Mouse (Mus musculus) lung, embryonic 14.5 days (tissue): ENCODE data around the gene Ep400. TPM values are rescaled to one million over a fixed set of nuclear protein-coding genes. Genes with fewer than 3 reads are reported as not detected.
"Not testable (repeated sequence)": the region's sequence is repeated elsewhere in the genome, so short reads cannot be mapped to it uniquely, and the experiment has no call there.

Experiments used
- ATAC-seq: fragments of 200-750 bp; cut with Nextera tagmentation; 2 replicates; pipeline ENCODE4 v1.8.0; 2017; ENCODE audit warnings: mild to moderate bottlenecking, moderate TSS enrichment, moderate library complexity; ENCODE audit not compliant: insufficient read depth
- DNase-seq: peaks from one replicate; pipeline ENCODE4 v3.0.0-alpha.2; 2015
- H3K27ac ChIP-seq: fragments of 300-500 bp; sonication (generic); 2 replicates; pipeline ENCODE4 v1.5.1; 2014; ENCODE audit warnings: low read depth, mild to moderate bottlenecking, moderate library complexity
- H3K27me3 ChIP-seq: fragments of 300-500 bp; sonication (generic); 2 replicates; pipeline ENCODE4 v1.6.1; 2014; ENCODE audit warnings: low read length, control low read depth; ENCODE audit not compliant: insufficient read depth
- H3K36me3 ChIP-seq: fragments of 300-500 bp; sonication (generic); 2 replicates; pipeline ENCODE4 v1.6.1; 2014; ENCODE audit warnings: control low read depth; ENCODE audit not compliant: insufficient read depth
- H3K4me1 ChIP-seq: fragments of 300-500 bp; sonication (generic); 2 replicates; pipeline ENCODE4 v1.6.1; 2014; ENCODE audit warnings: antibody characterized with exemption, control low read depth; ENCODE audit not compliant: insufficient read depth
- H3K4me2 ChIP-seq: fragments of 300-500 bp; sonication (generic); 2 replicates; pipeline ENCODE4 v1.6.1; 2014; ENCODE audit warnings: mild to moderate bottlenecking
- H3K4me3 ChIP-seq: fragments of 300-500 bp; sonication (generic); 2 replicates; pipeline ENCODE4 v1.5.1; 2014; ENCODE audit warnings: low read depth, low read length
- H3K9ac ChIP-seq: fragments of 300-500 bp; sonication (generic); 2 replicates; pipeline ENCODE4 v1.6.1; 2014
- H3K9me3 ChIP-seq: fragments of 300-500 bp; sonication (generic); 2 replicates; pipeline ENCODE4 v1.6.1; 2016; ENCODE audit warnings: low read depth, low read length, control low read depth
- CTCF ChIP-seq: IDR thresholded peaks from 2 replicates; pipeline ENCODE4 v1.5.1; 2016; ENCODE audit warnings: antibody characterized with exemption, low read depth
- WGBS: fragments of 180-500 bp; shearing (Covaris S2); extraction: QIAGEN DNeasy Blood & Tissue Kit; methylation state at CpG from one replicate; pipeline ENCODE4 v1.1.7; 2014; 5-methylcytosine and 5-hydroxymethylcytosine counted together
- polyA plus RNA-seq: library from polyadenylated mRNA; unstranded; fragments of >200 nt; fragmentation: Nextera tagmentation; extraction: Ambion mirVana; gene quantifications from 2 replicates; pipeline ENCODE4 v1.2.1, GENCODE M21; 2014

The Ep400 gene
- polyA plus RNA-seq, 1 experiment from 2014 or later = 60.5 TPM

DNA sequence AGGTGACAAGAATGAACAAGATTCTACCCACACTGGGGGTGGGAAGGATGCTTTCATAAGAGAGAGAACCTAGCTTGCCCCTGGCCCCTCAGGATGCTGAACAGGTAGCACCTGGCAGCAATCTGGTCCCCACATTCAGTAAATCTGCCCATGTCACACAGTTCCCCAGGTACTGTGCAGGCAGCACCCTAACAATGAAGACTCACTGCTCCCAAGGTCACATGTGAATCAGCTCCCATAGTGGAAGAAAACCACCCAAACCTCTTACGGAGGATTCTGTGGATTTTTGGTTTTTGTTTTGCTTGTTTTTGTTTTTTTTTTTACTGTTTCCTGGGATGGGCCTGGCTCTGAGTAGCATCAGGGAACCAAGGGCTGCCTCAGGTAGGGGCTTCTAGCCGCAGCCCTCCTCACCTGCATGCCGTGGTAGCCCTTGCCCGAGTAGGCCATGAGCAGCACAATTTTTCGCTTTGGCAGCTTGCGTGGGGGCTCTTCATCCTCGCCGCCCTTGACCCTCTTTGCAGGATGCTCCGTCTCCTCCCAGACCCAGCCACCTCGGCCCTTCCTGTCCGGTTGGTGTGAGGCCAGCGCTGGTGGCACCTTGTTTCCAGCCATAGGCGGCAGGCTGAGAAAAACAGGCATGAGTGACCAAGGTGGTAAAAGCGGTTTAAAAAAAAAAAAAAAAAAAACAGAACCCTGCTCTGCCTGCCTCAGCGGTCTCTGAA is 8.9 kb upstream of the Ep400 start:
- Histone ChIP-seq H3K9ac (peak overlapping the region; percentile 80), H3K27me3 (no peaks in the 10 kb centered on the region), H3K9me3 (no peaks in the 10 kb centered on the region), H3K4me2 (peak overlapping the region; percentile 86), H3K4me1 (peaks cover 7% of the 10 kb centered on the region; the same call in 1 of the 2 replicates), H3K4me3 (peak overlapping the region; percentile 87), H3K27ac (no peak overlapping the region), H3K36me3 (peaks cover 40% of the 10 kb centered on the region)
- DNase-seq (no peak), ATAC-seq (no peak)
- TF ChIP-seq CTCF = no peak
- WGBS = 12% methylated on average over 15 of the region's 15 CpGs

DNA sequence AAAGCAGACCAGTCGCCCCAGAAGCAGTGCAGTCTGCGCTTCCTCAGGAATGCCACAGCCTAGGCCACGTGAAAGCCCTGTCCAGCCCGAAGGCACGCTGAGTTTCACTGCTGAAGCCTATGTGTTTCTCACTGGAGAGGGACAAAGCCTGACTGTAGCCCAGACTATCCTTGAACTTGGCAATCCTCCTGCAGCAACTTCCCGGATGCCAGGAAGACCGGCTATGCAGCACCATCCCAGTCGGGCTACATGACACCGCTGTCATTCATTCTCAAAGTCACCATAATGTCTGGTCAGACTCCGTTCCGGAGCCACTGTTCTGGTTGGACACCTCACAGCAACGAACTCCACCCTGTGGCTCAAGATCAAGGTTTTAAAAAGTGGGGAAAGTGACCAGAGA is 7.7 kb upstream of the Ep400 start:
- H3K27ac ChIP-seq = no peak overlapping the region
- H3K9me3 ChIP-seq = no peaks in the 10 kb centered on the region
- peaks cover 7% of the 10 kb centered on the region; the same call in 1 of the 2 replicates for H3K4me1 ChIP-seq
- H3K36me3 ChIP-seq = peaks cover 51% of the 10 kb centered on the region
- no peak for TF ChIP-seq CTCF
- DNase-seq (no peak), ATAC-seq (no peak)
- H3K4me2 ChIP-seq = no peak overlapping the region
- no peak overlapping the region for H3K4me3 ChIP-seq
- 86% methylated on average over 12 of the region's 12 CpGs for WGBS
- no peak overlapping the region for H3K9ac ChIP-seq
- no peaks in the 10 kb centered on the region for H3K27me3 ChIP-seq

DNA sequence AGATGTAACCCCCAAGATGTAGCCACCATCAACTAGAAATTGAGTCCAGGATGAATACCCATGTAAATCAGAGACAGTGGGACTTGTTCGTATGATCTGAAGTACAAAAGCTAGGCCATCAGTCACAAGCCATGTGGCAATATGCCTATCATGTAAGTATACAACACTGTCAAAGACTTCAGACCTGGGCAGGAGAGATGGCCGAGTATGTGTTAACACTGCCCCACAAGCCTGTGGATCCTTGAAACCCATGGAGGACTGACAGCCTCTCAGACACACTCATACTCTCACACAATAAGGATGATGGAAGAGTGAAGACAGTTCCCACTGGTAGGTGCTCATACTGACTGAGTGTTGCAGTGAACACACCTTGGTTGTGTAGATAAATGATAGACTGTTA is 5.6 kb upstream of the Ep400 start:
- Histone ChIP-seq H3K27me3 (no peaks in the 10 kb centered on the region), H3K9ac (no peak overlapping the region), H3K4me3 (no peak overlapping the region), H3K27ac (no peak overlapping the region), H3K4me1 (peaks cover 7% of the 10 kb centered on the region; the same call in 1 of the 2 replicates), H3K4me2 (no peak overlapping the region), H3K9me3 (no peaks in the 10 kb centered on the region), H3K36me3 (peaks cover 63% of the 10 kb centered on the region)
- ATAC-seq (no peak), DNase-seq (no peak)
- no peak for TF ChIP-seq CTCF
- 87% methylated on average over 2 of the region's 2 CpGs for WGBS

DNA sequence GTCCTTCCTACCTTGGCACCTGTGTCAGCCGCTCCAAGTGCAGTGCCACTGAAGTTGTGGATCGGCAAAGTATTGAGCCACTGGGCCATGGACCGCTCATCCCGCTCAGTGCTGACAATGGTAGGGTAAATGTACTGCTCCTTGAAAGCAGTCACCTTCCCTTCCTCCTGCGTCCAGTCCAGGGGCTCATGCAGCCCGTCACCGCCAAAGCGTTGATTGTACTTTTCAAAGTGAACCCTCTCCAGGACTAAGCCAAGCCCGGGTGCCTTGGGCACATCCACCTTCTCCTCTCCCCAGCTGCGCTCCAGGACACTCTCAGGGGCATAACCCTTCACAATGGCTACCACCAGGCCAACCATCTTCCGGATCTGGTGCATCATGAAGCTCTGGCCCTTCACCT is 4.0 kb upstream of the Ep400 start:
- ATAC-seq (no peak), DNase-seq (no peak)
- Histone ChIP-seq H3K9ac (no peak overlapping the region), H3K36me3 (peaks cover 63% of the 10 kb centered on the region), H3K4me3 (no peak overlapping the region), H3K4me2 (no peak overlapping the region), H3K4me1 (0 out of 2 replicates have a peak, but pooled peaks cover 3% of the 10 kb centered on the region), H3K27ac (no peak overlapping the region), H3K27me3 (no peaks in the 10 kb centered on the region), H3K9me3 (no peaks in the 10 kb centered on the region)
- TF ChIP-seq CTCF = no peak
- WGBS = 92% methylated on average over 11 of the region's 11 CpGs

DNA sequence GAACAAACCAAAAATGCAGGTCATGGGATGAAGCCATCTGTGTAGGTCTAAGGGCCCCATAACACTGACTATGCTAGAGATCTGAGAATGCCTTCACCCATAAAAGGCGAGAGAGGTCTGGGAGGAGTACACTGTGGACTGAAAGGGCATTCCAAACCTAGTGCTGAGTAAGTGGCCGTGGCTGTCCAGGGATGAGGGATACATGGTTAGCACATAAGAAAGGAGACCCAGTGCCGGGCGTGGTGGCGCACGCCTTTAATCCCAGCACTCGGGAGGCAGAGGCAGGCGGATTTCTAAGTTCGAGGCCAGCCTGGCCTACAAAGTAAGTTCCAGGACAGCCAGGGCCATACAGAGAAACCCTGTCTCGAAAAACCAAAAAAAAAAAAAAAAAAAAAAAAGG is 2.4 kb upstream of the Ep400 start:
- H3K4me2 ChIP-seq, H3K9ac ChIP-seq, H3K27me3 ChIP-seq, H3K4me1 ChIP-seq, H3K27ac ChIP-seq, H3K9me3 ChIP-seq, ATAC-seq, H3K4me3 ChIP-seq, DNase-seq: not testable (repeated sequence)
- 91% methylated on average over 10 of the region's 10 CpGs for WGBS
- peaks cover 57% of the 10 kb centered on the region for H3K36me3 ChIP-seq

DNA sequence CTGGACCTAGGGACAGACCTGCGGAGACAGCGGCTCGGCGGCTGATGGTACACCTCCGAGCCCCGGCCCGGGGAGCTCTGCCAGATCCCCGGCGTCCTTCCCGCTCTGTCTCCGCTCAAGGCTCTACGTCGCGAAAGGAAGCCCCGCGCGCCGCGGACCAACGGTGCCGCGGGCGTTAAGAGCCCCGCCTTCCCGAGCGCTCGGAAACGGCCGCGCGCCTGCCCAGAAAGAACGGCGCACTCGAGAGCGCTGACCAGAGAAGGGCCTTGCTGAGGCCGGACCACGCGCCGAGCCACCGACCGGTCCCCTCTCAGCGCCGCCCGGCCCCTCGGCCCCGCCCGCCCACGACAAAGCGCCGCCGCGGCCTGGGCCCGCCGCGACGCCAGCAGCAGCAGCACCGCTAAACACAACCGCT is 479 bp downstream of the Ep400 start:
- Histone ChIP-seq H3K9me3 (no peaks in the 10 kb centered on the region), H3K27me3 (no peaks in the 10 kb centered on the region), H3K4me3 (peak overlapping the region; percentile 95), H3K4me2 (peak overlapping the region; percentile 65), H3K9ac (peak overlapping the region; percentile 89), H3K27ac (peak overlapping the region; percentile 96), H3K36me3 (peaks cover 29% of the 10 kb centered on the region), H3K4me1 (peaks cover 7% of the 10 kb centered on the region; the same call in 1 of the 2 replicates)
- ATAC-seq (peak; percentile 61), DNase-seq (peak; percentile 74)
- no peak for TF ChIP-seq CTCF
- under 1% methylated on average over 56 of the region's 58 CpGs for WGBS

DNA sequence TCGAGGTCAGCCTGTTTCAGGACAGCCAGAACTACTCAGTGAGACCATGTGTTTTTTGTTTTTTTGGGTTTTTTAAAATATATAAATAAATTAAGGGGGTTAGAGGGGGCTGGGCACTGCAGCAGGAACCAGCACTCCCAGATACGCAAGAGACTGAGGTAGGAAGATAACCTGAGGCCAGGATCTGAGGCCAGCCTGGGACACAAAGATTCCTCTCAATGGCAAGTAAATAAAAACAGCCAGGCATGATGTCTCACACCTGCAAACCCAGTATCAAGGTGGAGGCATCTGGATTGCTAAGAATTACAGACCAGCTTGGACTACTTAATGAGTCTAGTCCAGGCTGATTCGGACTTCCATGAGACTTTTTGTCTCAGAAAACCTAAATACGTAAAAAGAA is 1.2 kb downstream of the Ep400 start:
- TF ChIP-seq CTCF = no peak
- Histone ChIP-seq H3K27ac (no peak overlapping the region), H3K9me3 (no peaks in the 10 kb centered on the region), H3K9ac (peak overlapping the region; percentile 89), H3K4me1 (peaks cover 7% of the 10 kb centered on the region; the same call in 1 of the 2 replicates), H3K36me3 (peaks cover 22% of the 10 kb centered on the region), H3K4me2 (peak overlapping the region; percentile 65), H3K4me3 (peak overlapping the region; percentile 95), H3K27me3 (no peaks in the 10 kb centered on the region)
- DNase-seq (no peak), ATAC-seq (no peak)
- WGBS = 51% methylated on average over 4 of the region's 4 CpGs
